Mouse (Mus musculus) hindbrain, embryonic 12.5 days (tissue): Measurements from ENCODE around the gene 4930550C14Rik. TPM values are rescaled to one million over a fixed set of nuclear protein-coding genes. Genes with fewer than 3 reads are reported as not detected.

Source experiments
- ATAC-seq: fragments of 200-750 bp; cut with Nextera tagmentation; 2 replicates; pipeline ENCODE4 v1.8.0; 2017; ENCODE audit warnings: moderate TSS enrichment; ENCODE audit not compliant: low FRiP score
- H3K27ac ChIP-seq: fragments of 300-500 bp; sonication (generic); 2 replicates; pipeline ENCODE4 v1.5.1; 2016; ENCODE audit warnings: mild to moderate bottlenecking
- H3K27me3 ChIP-seq: fragments of 300-500 bp; sonication (generic); 2 replicates; pipeline ENCODE4 v1.6.1; 2016; ENCODE audit warnings: mild to moderate bottlenecking
- H3K36me3 ChIP-seq: fragments of 300-500 bp; sonication (generic); 2 replicates; pipeline ENCODE4 v1.6.1; 2016; ENCODE audit warnings: mild to moderate bottlenecking
- H3K4me1 ChIP-seq: fragments of 300-500 bp; sonication (generic); 2 replicates; pipeline ENCODE4 v1.6.1; 2016
- H3K4me2 ChIP-seq: fragments of 300-500 bp; sonication (generic); replicated peaks from 2 replicates; pipeline ENCODE4 v1.6.1; 2016; ENCODE audit warnings: mild to moderate bottlenecking
- H3K4me3 ChIP-seq: fragments of 300-500 bp; sonication (generic); 2 replicates; pipeline ENCODE4 v1.5.1; 2016; ENCODE audit warnings: mild to moderate bottlenecking
- H3K9ac ChIP-seq: fragments of 300-500 bp; sonication (generic); 2 replicates; pipeline ENCODE4 v1.6.1; 2016; ENCODE audit warnings: mild to moderate bottlenecking, moderate library complexity
- H3K9me3 ChIP-seq: fragments of 300-500 bp; sonication (generic); replicated peaks from 2 replicates; pipeline ENCODE4 v1.6.1; 2016; ENCODE audit warnings: mild to moderate bottlenecking
- whole genome bisulfite sequencing: fragments of 180-500 bp; shearing (Covaris S2); methylation state at CpG from one replicate; pipeline ENCODE4 v1.1.7; 2016; 5-methylcytosine and 5-hydroxymethylcytosine counted together
- polyA plus RNA-seq: library from polyadenylated mRNA; unstranded; fragments of >200 nt; fragmentation: Nextera tagmentation; extraction: Ambion mirVana; gene quantifications from 2 replicates; pipeline ENCODE4 v1.2.1, GENCODE M21; 2016

Gene 4930550C14Rik
- polyA plus RNA-seq, 1 experiment from 2014 or later = 0.49 TPM

GRCm38 (mm10) chr9:53384873-53385272 lies 17.3 kb upstream of the 4930550C14Rik start:
- WGBS = 18% methylated on average over 8 of the region's 8 CpGs
- no peaks in the 10 kb centered on the region for H3K36me3 ChIP-seq
- H3K4me1 ChIP-seq = 0 out of 2 replicates have a peak, but pooled peaks cover 3% of the 10 kb centered on the region
- ATAC-seq = no peak
- H3K9ac ChIP-seq = peak overlapping the region; percentile 84; the same call in 1 of the 2 replicates
- no peaks in the 10 kb centered on the region for H3K27me3 ChIP-seq
- H3K4me2 ChIP-seq = peak overlapping the region; percentile 96
- H3K4me3 ChIP-seq = peak overlapping the region; percentile 60
- H3K27ac ChIP-seq = peak overlapping the region; percentile 87
- no peaks in the 10 kb centered on the region for H3K9me3 ChIP-seq

GRCm38 (mm10) chr9:53387431-53387830 lies 14.7 kb upstream of the 4930550C14Rik start:
- Histone ChIP-seq H3K9me3 (no peaks in the 10 kb centered on the region), H3K27me3 (no peaks in the 10 kb centered on the region), H3K4me1 (0 out of 2 replicates have a peak, but pooled peaks cover 3% of the 10 kb centered on the region), H3K36me3 (no peaks in the 10 kb centered on the region), H3K9ac (no peak overlapping the region), H3K4me2 (no peak overlapping the region), H3K27ac (no peak overlapping the region), H3K4me3 (no peak overlapping the region)
- ATAC-seq = no peak
- 76% methylated on average over 2 of the region's 2 CpGs for WGBS

- no peaks in the 10 kb centered on the region for H3K27me3 ChIP-seq
- no peaks in the 10 kb centered on the region for H3K36me3 ChIP-seq
- no peak overlapping the region for H3K4me3 ChIP-seq
- H3K4me1 ChIP-seq = 0 out of 2 replicates have a peak, but pooled peaks cover 3% of the 10 kb centered on the region
- 84% methylated on average over 3 of the region's 3 CpGs for WGBS
- no peak overlapping the region for H3K27ac ChIP-seq
- ATAC-seq = no peak
- no peaks in the 10 kb centered on the region for H3K9me3 ChIP-seq
- no peak overlapping the region for H3K4me2 ChIP-seq
- H3K9ac ChIP-seq = no peak overlapping the region
Observed at GRCm38 (mm10) chr9:53389109-53389508, 13.0 kb upstream of the 4930550C14Rik start.

- no peaks in the 10 kb centered on the region for H3K27me3 ChIP-seq
- no peaks in the 10 kb centered on the region for H3K36me3 ChIP-seq
- no peak for ATAC-seq
- H3K4me1 ChIP-seq = no peaks in the 10 kb centered on the region
- no peak overlapping the region for H3K27ac ChIP-seq
- H3K4me2 ChIP-seq = no peak overlapping the region
- H3K9me3 ChIP-seq = no peaks in the 10 kb centered on the region
- no peak overlapping the region for H3K9ac ChIP-seq
- H3K4me3 ChIP-seq = no peak overlapping the region
- 85% methylated on average over 7 of the region's 7 CpGs for WGBS
Observed at GRCm38 (mm10) chr9:53390136-53390535, 12.0 kb upstream of the 4930550C14Rik start.

- Histone ChIP-seq H3K4me2 (no peak overlapping the region), H3K27ac (no peak overlapping the region), H3K4me1 (peaks cover 12% of the 10 kb centered on the region), H3K36me3 (no peaks in the 10 kb centered on the region), H3K9me3 (no peaks in the 10 kb centered on the region), H3K4me3 (no peak overlapping the region), H3K27me3 (no peaks in the 10 kb centered on the region), H3K9ac (no peak overlapping the region)
- 81% methylated on average over 13 of the region's 13 CpGs for WGBS
- no peak for ATAC-seq
Observed at GRCm38 (mm10) chr9:53397685-53398387, 4.3 kb upstream of the 4930550C14Rik start.

GRCm38 (mm10) chr9:53398388-53398700 lies 3.8 kb upstream of the 4930550C14Rik start:
- no peak for ATAC-seq
- H3K4me2 ChIP-seq = no peak overlapping the region
- WGBS = 7% methylated on average over 5 of the region's 5 CpGs
- no peak overlapping the region for H3K27ac ChIP-seq
- no peaks in the 10 kb centered on the region for H3K36me3 ChIP-seq
- H3K27me3 ChIP-seq = no peaks in the 10 kb centered on the region
- no peaks in the 10 kb centered on the region for H3K9me3 ChIP-seq
- H3K9ac ChIP-seq = no peak overlapping the region
- H3K4me1 ChIP-seq = peaks cover 12% of the 10 kb centered on the region
- H3K4me3 ChIP-seq = no peak overlapping the region

GRCm38 (mm10) chr9:53399537-53399936 lies 2.6 kb upstream of the 4930550C14Rik start:
- Histone ChIP-seq H3K27ac (no peak overlapping the region), H3K4me2 (no peak overlapping the region), H3K9ac (no peak overlapping the region), H3K36me3 (no peaks in the 10 kb centered on the region), H3K9me3 (no peaks in the 10 kb centered on the region), H3K4me1 (peaks cover 15% of the 10 kb centered on the region), H3K4me3 (no peak overlapping the region), H3K27me3 (no peaks in the 10 kb centered on the region)
- 94% methylated on average over 8 of the region's 8 CpGs for WGBS
- ATAC-seq = no peak

GRCm38 (mm10) chr9:53400696-53401095 lies 1.4 kb upstream of the 4930550C14Rik start:
- no peaks in the 10 kb centered on the region for H3K9me3 ChIP-seq
- WGBS = 81% methylated on average over 4 of the region's 4 CpGs
- H3K4me1 ChIP-seq = peaks cover 22% of the 10 kb centered on the region
- H3K27me3 ChIP-seq = no peaks in the 10 kb centered on the region
- H3K9ac ChIP-seq = no peak overlapping the region
- H3K4me3 ChIP-seq = no peak overlapping the region
- no peak overlapping the region for H3K4me2 ChIP-seq
- no peak for ATAC-seq
- H3K36me3 ChIP-seq = no peaks in the 10 kb centered on the region
- H3K27ac ChIP-seq = no peak overlapping the region

- no peak overlapping the region for H3K27ac ChIP-seq
- H3K36me3 ChIP-seq = no peaks in the 10 kb centered on the region
- H3K27me3 ChIP-seq = no peaks in the 10 kb centered on the region
- peaks cover 22% of the 10 kb centered on the region for H3K4me1 ChIP-seq
- no peaks in the 10 kb centered on the region for H3K9me3 ChIP-seq
- 87% methylated on average over 8 of the region's 8 CpGs for WGBS
- no peak overlapping the region for H3K9ac ChIP-seq
- no peak overlapping the region for H3K4me3 ChIP-seq
- no peak overlapping the region for H3K4me2 ChIP-seq
- no peak for ATAC-seq
Observed at GRCm38 (mm10) chr9:53401146-53401545, 979 bp upstream of the 4930550C14Rik start.

GRCm38 (mm10) chr9:53402991-53403390 lies 866 bp downstream of the 4930550C14Rik start:
- 79% methylated on average over 8 of the region's 8 CpGs for WGBS
- no peak overlapping the region for H3K27ac ChIP-seq
- H3K4me1 ChIP-seq = peaks cover 22% of the 10 kb centered on the region
- H3K27me3 ChIP-seq = no peaks in the 10 kb centered on the region
- no peak overlapping the region for H3K4me3 ChIP-seq
- peak overlapping the region; percentile 11; the same call in 1 of the 2 replicates for H3K4me2 ChIP-seq
- peak; percentile 20; the same call in 1 of the 2 replicates for ATAC-seq
- H3K36me3 ChIP-seq = no peaks in the 10 kb centered on the region
- no peak overlapping the region for H3K9ac ChIP-seq
- no peaks in the 10 kb centered on the region for H3K9me3 ChIP-seq

GRCm38 (mm10) chr9:53404050-53404752 lies 2.1 kb downstream of the 4930550C14Rik start:
- WGBS = 77% methylated on average over 6 of the region's 6 CpGs
- no peaks in the 10 kb centered on the region for H3K27me3 ChIP-seq
- no peak overlapping the region for H3K4me3 ChIP-seq
- H3K9me3 ChIP-seq = no peaks in the 10 kb centered on the region
- H3K36me3 ChIP-seq = no peaks in the 10 kb centered on the region
- H3K4me1 ChIP-seq = peaks cover 20% of the 10 kb centered on the region
- no peak overlapping the region for H3K4me2 ChIP-seq
- ATAC-seq = peak; percentile 41; the same call in 1 of the 2 replicates
- H3K27ac ChIP-seq = no peak overlapping the region
- no peak overlapping the region for H3K9ac ChIP-seq

- H3K4me3 ChIP-seq = peak overlapping the region; percentile 38
- H3K4me1 ChIP-seq = peaks cover 20% of the 10 kb centered on the region
- no peaks in the 10 kb centered on the region for H3K27me3 ChIP-seq
- H3K9me3 ChIP-seq = no peaks in the 10 kb centered on the region
- WGBS = 25% methylated on average over 21 of the region's 21 CpGs
- H3K27ac ChIP-seq = peak overlapping the region; percentile 87
- H3K4me2 ChIP-seq = peak overlapping the region; percentile 54
- no peaks in the 10 kb centered on the region for H3K36me3 ChIP-seq
- peak overlapping the region; percentile 63 for H3K9ac ChIP-seq
- ATAC-seq = peak; percentile 94
Observed at GRCm38 (mm10) chr9:53404753-53405722, 2.9 kb downstream of the 4930550C14Rik start.
